Comparison of ENCODE assay signal across 8 mouse cellular contexts in genomic region chr7:45704730-45705442, GRCm38 (mm10). TPM values are rescaled to one million over a fixed set of nuclear protein-coding genes. Genes with fewer than 3 reads are reported as not detected.
A peak's percentile ranks its signal among the peaks of the same experiment; 100 is the strongest.
DNase-seq lines count a peak whose midpoint lies in the region; ATAC-seq lines count a peak whose summit lies in the region.

Gene Dbp, plus strand, starts transcription at chr7:45705088.

- peak within 1 kb of the TSS; percentile 98 for H3K4me2 ChIP-seq in heart, embryonic 15.5 days
- peak within 1 kb of the TSS; percentile 97 for H3K4me2 ChIP-seq in liver, embryonic 15.5 days
- H3K4me2 ChIP-seq in neural tube, embryonic 12.5 days (replicated peaks) = peak within 1 kb of the TSS; percentile 91

- H3K9me3 ChIP-seq in forebrain, embryonic 10.5 days = no peaks in the 10 kb centered on the region
- no peaks in the 10 kb centered on the region for H3K9me3 ChIP-seq in heart, embryonic 15.5 days (replicated peaks)
- H3K9me3 ChIP-seq in liver, embryonic 15.5 days (replicated peaks) = no peaks in the 10 kb centered on the region
- H3K9me3 ChIP-seq in neural tube, embryonic 12.5 days = no peaks in the 10 kb centered on the region

- ATAC-seq in CD4-positive, CD25-positive, alpha-beta regulatory T cell, adult 4 months = peak; percentile 80
- peak; percentile 87 for ATAC-seq in heart, embryonic 15.5 days (replicated peaks; ENCODE audit: insufficient number of reproducible peaks, insufficient read depth, low FRiP score, low read depth)
- ATAC-seq in liver, embryonic 15.5 days (ENCODE audit: insufficient read depth) = peak; percentile 78
- ATAC-seq in neural tube, embryonic 12.5 days (ENCODE audit: low FRiP score, low read depth) = peak; percentile 75

- WGBS in forebrain, embryonic 10.5 days = 0% methylated on average over 36 of the region's 36 CpGs
- WGBS in heart, embryonic 15.5 days = under 1% methylated on average over 36 of the region's 36 CpGs
- WGBS in liver, embryonic 15.5 days (ENCODE audit: insufficient replicate concordance) = under 1% methylated on average over 36 of the region's 36 CpGs
- under 1% methylated on average over 36 of the region's 36 CpGs for WGBS in neural tube, embryonic 12.5 days

- H3K36me3 ChIP-seq in forebrain, embryonic 10.5 days (replicated peaks) = peaks cover 5% of the 10 kb centered on the region
- peaks cover 4% of the 10 kb centered on the region; the same call in 1 of the 2 replicates for H3K36me3 ChIP-seq in heart, embryonic 15.5 days
- H3K36me3 ChIP-seq in liver, embryonic 15.5 days (replicated peaks) = no peaks in the 10 kb centered on the region
- 0 out of 2 replicates have a peak, but pooled peaks cover under 1% of the 10 kb centered on the region for H3K36me3 ChIP-seq in neural tube, embryonic 12.5 days

- H3K9ac ChIP-seq in heart, embryonic 15.5 days = peak within 1 kb of the TSS; percentile 91
- peak within 1 kb of the TSS; percentile 25; the same call in 1 of the 2 replicates for H3K9ac ChIP-seq in liver, embryonic 15.5 days
- H3K9ac ChIP-seq in neural tube, embryonic 12.5 days = peak within 1 kb of the TSS; percentile 56

- peak within 1 kb of the TSS; percentile 90 for H3K27ac ChIP-seq in forebrain, embryonic 10.5 days
- peak within 1 kb of the TSS; percentile 92 for H3K27ac ChIP-seq in heart, embryonic 15.5 days
- peak within 1 kb of the TSS; percentile 63 for H3K27ac ChIP-seq in liver, embryonic 15.5 days (replicated peaks)
- peak within 1 kb of the TSS; percentile 42 for H3K27ac ChIP-seq in neural tube, embryonic 12.5 days

- DNase-seq in c-Kit-positive CD71-negative TER-119-negative erythroid progenitor cells, embryonic 14.5 days (ENCODE audit: low read depth) = peak; percentile 97
- DNase-seq in forebrain, embryonic 10.5 days (ENCODE audit: extremely low spot score, low spot score) = peak; percentile 99
- DNase-seq in kidney, postnatal 25 days = peak; percentile 99 to 100
- DNase-seq in telencephalon, adult 2 months (ENCODE audit: low read depth, low spot score) = peak; percentile 100

- peak within 1 kb of the TSS; percentile 82 for H3K4me3 ChIP-seq in forebrain, embryonic 10.5 days
- peak within 1 kb of the TSS; percentile 72 for H3K4me3 ChIP-seq in heart, embryonic 15.5 days
- H3K4me3 ChIP-seq in liver, embryonic 15.5 days (replicated peaks) = peak within 1 kb of the TSS; percentile 65
- peak within 1 kb of the TSS; percentile 48 for H3K4me3 ChIP-seq in neural tube, embryonic 12.5 days

- peaks cover 14% of the 10 kb centered on the region for H3K27me3 ChIP-seq in forebrain, embryonic 10.5 days (ENCODE audit: poor library complexity, severe bottlenecking)
- peaks cover 11% of the 10 kb centered on the region for H3K27me3 ChIP-seq in heart, embryonic 15.5 days
- H3K27me3 ChIP-seq in liver, embryonic 15.5 days = peaks cover 33% of the 10 kb centered on the region
- H3K27me3 ChIP-seq in neural tube, embryonic 12.5 days (replicated peaks) = peaks cover 8% of the 10 kb centered on the region

- peaks cover 87% of the 10 kb centered on the region for H3K4me1 ChIP-seq in forebrain, embryonic 10.5 days
- H3K4me1 ChIP-seq in heart, embryonic 15.5 days (replicated peaks) = peaks cover 65% of the 10 kb centered on the region
- H3K4me1 ChIP-seq in liver, embryonic 15.5 days (replicated peaks) = peaks cover 62% of the 10 kb centered on the region
- H3K4me1 ChIP-seq in neural tube, embryonic 12.5 days = peaks cover 79% of the 10 kb centered on the region

RNA-seq across cellular contexts. Expression of gene Dbp, which starts in this region (rescaled TPM):
- 1 to 10 TPM; 7.4 to 8.8 TPM for polyA plus RNA-seq in CD4-positive, CD25-positive, alpha-beta regulatory T cell, adult 4 months (2017; shearing (Covaris generic))
- polyA plus RNA-seq in forebrain, embryonic 10.5 days (2016; fragmentation: Nextera tagmentation; extraction: Ambion mirVana) = 2.6 and 2.7 TPM in 2 replicates
- polyA plus RNA-seq in heart, embryonic 15.5 days (2015; fragmentation: Nextera tagmentation; extraction: Ambion mirVana) = 3.0 and 4.3 TPM in 2 replicates
- polyA plus RNA-seq in liver, embryonic 15.5 days (2015; fragmentation: Nextera tagmentation; extraction: Ambion mirVana) = 0.46 and 0.85 TPM in 2 replicates
- 4.1 TPM in 2 replicates for polyA plus RNA-seq in neural tube, embryonic 12.5 days (2016; fragmentation: Nextera tagmentation; extraction: Ambion mirVana)

Comparison
In these comparisons a context has a peak if more than half of its experiments do, and no peak if none do; other contexts are left out.
1. Peak in every context shown above with its lines: DNase-seq, ATAC-seq, H3K4me3 ChIP-seq and H3K27ac ChIP-seq.
2. Peak in ATAC-seq, H3K4me3 ChIP-seq, H3K27ac ChIP-seq, H3K9ac ChIP-seq and H3K4me2 ChIP-seq in liver, embryonic 15.5 days; RNA of the gene not detected or under 1 TPM.
3. H3K27ac ChIP-seq: peak in every context shown above with its lines; median percentile 92 in heart, embryonic 15.5 days; 90 in forebrain, embryonic 10.5 days; 63 in liver, embryonic 15.5 days; 42 in neural tube, embryonic 12.5 days.
4. H3K9ac ChIP-seq: peak in every context shown above with its lines; median percentile 91 in heart, embryonic 15.5 days; 56 in neural tube, embryonic 12.5 days; 25 in liver, embryonic 15.5 days.